Mouse (Mus musculus) left cerebral cortex, postnatal 25 days (tissue): ENCODE measurements around the gene Il21r. TPM values are rescaled to one million over a fixed set of nuclear protein-coding genes. Genes with fewer than 3 reads are reported as not detected.

Source experiments
- DNase-seq, 2 experiments: peaks; one replicate each; pipeline ENCODE4 v3.0.0; 2022; ENCODE audit warnings: low spot score in 2 of 2, mixed read lengths in 1 of 2
- intact Hi-C: fragments of 180-260 bp; cut with DNase I; formaldehyde crosslinking; loops from one replicate; pipeline ENCODE4 v1.15.1; 2025
- total RNA-seq, 2 experiments: library from RNA; stranded (reverse); gene quantifications; 2 replicates each; pipeline ENCODE4 v1.2.3; 2021

Gene Il21r
- total RNA-seq, result 1 to 10 TPM; 1.4 to 1.6 TPM

DNA sequence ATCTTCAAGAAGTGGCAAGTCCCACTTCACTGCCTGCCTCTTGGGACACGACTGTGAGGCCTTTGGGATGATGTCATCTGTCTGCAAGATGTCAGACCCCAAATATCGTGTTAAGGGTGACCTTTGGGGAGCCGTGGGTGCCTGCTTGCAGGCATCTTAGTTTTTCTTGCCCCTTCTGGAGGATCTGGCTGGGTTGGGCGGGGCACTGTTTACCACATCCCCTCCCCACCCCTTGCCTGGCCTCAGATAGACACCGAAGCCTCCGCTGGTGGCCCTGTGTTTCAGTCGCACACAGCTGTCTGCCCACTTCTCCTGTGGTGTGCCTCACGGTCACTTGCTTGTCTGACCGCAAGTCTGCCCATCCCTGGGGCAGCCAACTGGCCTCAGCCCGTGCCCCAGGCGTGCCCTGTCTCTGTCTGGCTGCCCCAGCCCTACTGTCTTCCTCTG, at the start of gene Il21r:
Gene Il21r, plus strand, starts transcription at position 245 of the 447 bp plus-strand sequence.
- intact Hi-C loops, result no loop called here
- peak; percentile 32 to 39 for DNase-seq

DNA sequence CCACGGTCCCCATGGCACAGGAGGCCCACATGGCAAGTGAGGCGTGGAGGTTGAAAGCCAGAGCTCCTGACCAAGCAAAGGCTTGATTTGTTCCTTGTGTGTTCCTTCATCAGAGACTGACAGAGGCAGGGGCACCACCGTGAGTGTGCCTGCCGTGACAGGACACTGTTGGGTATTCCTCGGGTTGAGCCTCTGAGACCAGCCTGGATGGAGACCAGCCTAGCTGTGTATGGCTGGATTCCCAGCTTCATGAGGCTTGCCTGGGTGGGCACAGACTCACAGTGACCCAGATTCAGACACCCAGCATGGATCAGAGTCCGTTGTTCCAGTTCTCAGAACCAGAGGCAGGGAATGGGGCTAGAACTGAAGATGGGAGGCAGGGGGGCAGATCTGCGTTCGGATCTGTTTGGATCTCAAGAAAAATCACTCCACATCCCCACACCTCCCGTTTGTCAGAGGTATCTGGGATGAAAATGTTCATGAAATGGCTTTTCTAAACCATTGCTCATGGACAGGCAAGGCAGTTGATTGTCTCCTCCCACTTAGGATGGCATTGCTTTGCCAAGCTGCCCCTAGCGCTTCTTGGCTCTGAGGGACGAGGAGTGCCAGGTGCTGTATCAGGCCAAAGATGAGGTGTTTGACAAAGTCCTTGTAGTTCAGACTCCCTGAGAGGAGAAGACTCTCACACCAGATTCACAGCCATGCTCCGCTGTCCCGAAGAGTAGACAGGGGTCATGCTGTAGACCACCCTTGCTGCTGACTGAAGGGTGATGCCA, 49.4 kb upstream of the Il21r start:
- intact Hi-C loops, result no loop called here
- no peak for DNase-seq

DNA sequence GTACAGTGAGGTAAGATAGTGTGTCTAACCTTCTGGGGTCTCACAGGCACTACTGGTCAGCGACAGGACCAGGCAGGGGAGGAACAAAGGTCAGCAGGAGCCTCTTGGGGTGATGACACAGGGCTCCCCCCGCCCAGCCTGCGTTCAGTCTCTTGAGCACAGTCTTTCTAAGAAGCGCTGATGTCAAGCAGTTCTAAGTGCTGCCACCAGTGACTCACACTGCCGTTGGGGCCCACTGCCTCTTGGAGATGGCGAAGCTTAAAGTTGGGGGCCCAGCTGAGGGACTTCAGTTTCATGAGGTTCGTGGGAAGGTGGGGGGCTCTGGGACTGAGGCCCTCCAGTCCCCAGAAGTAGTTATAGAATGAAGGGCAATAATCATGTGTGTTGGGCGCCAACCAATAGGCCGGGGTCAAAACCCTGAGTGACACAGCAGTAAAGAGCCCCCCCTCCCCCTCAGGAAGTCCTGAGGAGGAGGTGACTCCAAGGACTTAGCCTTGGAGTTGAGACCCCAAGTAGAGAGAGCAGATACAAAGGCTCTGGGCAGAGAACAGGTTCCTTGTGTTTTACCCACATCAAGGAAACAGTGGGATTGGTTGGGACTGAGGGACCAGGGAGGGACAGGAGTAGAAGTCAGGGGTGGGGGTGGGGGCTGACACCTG, 48.6 kb upstream of the Il21r start:
- no peak for DNase-seq
- intact Hi-C loops, result no loop called here

DNA sequence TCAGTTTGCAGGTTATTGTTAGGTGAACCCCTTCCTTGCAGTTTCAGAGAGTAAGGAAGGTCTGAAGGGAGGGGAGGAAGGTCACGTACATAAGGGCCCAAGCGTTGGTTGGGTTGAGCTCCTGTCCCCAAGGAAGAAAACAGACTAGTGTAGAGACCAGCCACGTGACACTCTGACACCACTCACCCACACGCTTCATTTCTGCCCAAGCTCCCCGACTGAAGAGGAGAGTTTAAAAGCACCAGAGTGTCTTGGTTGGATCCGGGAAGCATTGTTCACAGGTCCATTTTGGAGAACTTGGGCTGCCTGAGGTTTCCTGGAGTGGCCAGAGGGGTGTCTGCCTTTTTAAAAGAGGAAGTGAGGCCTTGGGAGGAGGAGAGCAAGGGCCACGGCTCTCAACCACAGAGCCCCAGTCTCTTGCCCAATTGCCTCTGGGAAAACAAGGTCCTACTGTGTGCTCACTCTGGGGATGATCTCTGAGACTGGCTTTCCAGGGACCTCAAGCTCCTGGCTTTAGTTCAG, 47.8 kb upstream of the Il21r start:
- peak in 1 of 2 experiments; percentile 23 for DNase-seq
- intact Hi-C loops, result no loop called here

DNA sequence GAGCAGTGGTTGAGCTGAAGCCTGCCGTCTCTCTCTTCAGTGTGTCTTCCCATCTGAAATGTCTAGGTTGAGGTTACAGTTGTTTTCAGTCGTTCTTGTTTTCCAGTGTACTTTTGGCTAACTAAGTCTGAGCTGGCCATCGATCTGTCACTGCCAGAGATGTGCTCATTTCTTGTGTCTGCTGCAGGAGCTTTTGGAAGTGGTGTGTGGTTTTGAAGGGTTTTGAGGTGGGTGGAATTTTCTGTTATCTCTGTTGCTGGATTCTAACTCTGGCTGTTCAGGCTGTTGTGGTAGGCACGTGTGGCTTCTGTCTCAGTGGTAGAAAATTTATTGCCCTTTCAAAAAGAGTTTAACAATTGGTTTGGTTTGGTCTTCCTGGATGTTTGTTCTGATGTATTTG, 47.1 kb upstream of the Il21r start:
- DNase-seq, result no peak
- intact Hi-C loops, result no loop called here

DNA sequence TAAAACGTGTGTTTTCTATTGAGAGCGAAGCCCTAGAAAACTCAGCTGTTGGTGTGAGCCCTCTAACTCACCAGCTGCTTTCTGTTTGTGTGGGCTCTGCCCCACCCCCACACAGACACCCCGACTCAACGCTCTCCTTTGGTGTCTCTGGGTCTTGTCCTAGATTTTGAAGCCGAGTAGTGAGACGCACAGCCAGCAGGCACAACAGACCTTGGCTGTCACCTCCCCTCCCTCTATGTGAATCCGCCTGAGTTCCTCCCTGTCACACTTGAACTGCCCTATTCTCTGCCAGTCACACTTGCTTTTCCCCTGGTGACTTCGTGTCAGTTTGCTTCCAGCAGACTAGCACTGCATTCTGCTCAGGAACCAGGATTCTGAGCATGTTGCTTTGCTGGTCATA, 46.4 kb upstream of the Il21r start:
- intact Hi-C loops, result no loop called here
- DNase-seq, result no peak

DNA sequence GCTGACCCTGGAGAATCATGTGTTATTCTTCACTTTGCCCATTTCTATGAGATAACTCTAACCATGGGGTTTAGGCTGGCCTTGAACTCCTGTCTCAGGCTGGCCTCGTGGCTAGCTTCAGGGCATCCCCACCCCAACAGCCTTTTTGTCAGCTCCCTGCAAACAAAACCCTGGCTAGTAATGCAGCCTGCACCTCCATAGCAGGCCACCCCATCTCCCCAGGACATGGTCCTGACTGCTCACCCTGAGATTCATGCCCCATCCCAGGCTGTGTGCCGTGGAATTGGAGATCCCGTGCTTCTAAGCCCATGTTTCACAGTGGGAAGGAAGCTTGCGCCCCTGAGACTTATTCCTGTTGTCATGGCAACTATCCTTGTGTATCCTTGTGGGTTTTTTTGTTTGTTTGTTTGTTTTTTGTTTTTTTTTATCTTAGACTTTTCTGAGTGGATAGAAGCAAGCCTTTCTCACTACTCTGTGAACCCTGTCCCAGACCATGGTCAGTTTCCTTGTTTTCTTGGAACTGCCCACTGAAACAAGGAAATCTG, 44.8 kb upstream of the Il21r start:
- intact Hi-C loops, result no loop called here
- DNase-seq, result no peak

DNA sequence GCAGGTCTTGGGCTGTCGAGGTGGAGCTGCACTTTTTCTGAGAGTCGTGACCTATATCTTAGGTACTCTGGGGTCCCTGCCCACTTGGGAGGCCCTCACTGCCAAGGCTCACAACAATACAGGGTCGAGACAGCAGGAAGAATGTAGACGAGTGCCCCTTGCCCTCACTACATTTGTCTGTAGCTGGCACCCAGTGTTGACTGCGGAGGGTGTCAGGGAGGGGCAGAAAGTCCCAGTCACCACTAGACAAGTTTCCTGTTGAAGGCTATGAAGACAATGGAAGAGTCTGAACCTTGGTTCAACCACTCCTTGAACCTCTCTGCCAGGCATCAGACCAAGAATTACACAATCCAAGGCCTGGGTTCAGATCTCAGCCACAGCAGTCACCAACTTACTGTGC, 44.2 kb upstream of the Il21r start:
- no peak for DNase-seq
- intact Hi-C loops, result no loop called here

DNA sequence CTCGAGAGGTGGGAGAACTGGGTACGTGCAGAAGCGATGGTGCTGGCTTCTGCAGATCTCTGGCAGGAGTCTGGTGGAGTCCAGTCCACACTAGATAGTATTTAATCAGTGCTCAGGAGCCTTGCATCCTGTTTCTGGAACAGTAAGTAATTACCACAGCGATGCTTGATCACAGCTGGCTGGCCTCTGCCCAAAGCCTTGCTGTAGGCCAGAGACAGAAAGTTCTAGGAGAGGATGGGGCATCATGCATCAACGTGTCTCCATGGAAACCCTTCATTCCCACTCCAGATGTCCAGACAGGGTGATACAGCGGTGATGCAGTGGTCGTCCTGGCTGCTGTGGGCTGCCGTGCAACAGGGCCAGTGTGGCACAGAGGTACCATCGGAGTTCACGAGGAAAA, 43.7 kb upstream of the Il21r start:
- intact Hi-C loops, result no loop called here
- no peak for DNase-seq

DNA sequence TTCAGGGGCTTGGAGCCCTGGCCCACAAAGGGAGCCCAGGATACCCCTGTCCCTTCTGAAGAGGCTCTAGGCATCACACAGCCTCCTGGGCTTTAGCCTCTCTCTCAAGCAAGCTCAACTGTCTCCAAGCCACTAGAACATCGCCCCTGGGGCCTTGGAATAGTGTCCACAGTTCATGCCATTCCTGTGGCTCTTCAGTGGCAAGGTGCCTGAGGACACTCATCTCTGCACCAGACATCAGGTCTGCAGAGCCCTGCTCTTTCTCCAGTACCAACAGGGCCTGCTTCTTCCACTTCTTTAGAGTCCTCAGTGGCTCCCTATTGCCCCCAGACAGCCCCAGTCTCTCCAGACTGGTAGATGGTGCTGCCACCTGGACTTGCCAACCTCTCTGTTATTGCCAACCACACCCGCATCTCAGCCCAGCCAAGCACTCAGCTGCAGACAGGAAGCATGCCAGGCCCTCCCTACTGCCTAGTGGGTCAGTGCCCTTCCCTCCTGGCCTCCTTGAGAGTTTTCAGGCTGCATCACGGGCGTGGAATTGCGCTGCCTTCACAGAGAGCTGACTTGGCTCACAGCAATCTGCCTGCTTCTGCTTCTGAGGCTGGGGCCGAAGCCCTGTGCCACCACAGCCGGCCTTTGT, 43.0 kb upstream of the Il21r start:
- no peak for DNase-seq
- intact Hi-C loops, result no loop called here

DNA sequence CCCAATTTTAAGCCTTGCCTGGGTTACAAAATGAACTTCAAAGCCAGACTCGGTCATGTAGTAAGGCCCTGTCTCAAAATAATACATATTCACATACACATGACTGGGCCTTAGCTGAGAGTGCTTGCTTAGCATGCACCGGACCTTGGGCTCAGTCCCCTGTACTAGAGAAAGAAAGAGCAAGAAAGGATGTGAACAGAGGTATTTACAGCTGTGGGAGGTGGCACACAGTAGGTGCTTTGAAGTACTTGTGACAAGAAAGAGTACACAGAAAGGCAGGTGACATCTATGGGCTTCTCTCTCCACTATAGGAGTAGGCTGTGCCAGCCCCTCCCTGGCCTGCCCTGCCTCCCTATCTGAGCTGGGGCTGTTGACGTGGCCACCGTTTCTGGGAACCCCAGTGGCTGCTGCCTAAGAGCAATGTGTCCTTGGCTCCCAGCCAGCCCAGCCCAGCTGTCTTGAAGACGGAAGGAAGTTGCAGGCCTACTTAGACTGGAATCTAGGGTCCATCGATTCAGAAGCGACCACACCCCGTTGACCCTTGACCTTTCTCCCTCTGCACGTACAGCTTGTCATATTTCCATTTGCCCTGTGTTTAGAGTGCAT, 42.0 kb upstream of the Il21r start:
- intact Hi-C loops, result no loop called here
- peak; percentile 41 to 46 for DNase-seq

DNA sequence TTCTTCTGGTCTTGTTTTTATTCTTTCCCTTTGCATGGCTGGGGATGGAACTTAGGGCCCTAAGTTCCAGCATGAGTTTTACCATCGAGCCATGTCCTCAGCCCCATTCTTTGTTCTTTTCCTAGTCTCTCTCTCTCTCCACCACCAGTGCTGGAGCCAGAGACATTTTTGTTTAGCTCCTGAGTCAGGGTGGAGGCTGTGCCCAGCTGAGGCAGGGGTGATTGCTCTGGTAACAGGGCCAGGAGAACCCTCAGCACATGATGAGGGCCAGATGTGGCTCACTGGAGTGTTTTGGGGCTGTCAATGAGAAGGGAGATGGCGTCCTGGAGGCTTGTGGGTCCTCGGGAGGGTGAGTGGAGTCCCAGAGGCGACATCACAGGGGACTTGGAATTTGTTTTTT, 40.8 kb upstream of the Il21r start:
- DNase-seq, result no peak
- intact Hi-C loops, result no loop called here

DNA sequence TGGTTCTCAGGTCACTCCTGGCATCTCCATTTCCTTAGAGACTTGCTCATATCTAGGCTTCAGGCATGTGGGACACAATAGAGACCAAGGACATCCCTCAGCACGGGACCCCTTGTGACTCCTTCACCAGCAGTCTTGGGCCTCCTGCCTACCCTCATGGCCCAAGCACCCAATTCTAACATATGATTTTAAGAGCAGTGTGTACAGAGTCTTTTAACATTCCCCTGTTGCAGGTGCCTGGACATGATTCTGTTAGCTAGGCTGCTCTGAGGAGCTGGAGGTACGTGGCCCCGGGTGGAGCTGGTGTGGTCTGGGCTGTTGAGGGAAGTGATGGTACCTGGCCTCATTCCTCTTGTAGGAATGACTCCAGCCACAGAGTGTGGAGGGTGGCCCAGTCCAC, 40.1 kb upstream of the Il21r start:
- intact Hi-C loops, result no loop called here

DNA sequence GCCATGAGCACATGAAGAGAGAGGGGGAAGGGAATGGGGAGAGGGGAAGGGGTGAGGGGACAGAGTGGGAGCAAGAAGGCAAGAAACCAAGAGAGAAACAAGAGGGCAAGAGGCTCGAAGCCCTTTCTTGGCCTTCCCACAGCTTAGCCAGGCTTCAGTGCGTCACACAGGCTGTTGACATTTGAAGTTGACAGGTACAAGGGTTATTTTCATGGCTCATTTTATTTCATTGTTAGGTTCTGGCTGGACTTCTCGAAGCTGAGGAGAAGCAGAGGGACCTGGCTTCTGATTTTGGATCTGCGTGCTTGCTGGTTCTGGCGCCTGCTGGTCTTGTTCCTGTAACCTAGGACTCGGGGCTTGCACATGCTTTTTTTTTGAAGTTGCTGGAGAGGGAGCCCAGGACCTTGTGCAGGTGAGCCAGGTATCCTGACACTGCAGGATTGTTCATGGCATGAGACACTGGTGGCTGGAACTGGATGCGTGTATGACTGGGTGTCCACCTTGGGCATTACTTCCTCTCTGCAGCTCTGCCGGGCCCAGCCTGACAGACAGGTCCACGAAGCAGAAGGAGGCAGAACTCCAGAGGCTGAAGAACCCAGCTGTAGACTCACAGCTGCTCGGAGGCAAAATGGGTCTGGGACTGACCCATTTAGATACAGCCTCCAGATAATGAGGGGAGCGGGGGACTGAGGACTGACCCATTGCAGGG, 38.8 kb upstream of the Il21r start:
- intact Hi-C loops, result no loop called here
- no peak for DNase-seq

More for the DNA sequence above, 40.1 kb upstream of the Il21r start:
- no peak for DNase-seq

DNA sequence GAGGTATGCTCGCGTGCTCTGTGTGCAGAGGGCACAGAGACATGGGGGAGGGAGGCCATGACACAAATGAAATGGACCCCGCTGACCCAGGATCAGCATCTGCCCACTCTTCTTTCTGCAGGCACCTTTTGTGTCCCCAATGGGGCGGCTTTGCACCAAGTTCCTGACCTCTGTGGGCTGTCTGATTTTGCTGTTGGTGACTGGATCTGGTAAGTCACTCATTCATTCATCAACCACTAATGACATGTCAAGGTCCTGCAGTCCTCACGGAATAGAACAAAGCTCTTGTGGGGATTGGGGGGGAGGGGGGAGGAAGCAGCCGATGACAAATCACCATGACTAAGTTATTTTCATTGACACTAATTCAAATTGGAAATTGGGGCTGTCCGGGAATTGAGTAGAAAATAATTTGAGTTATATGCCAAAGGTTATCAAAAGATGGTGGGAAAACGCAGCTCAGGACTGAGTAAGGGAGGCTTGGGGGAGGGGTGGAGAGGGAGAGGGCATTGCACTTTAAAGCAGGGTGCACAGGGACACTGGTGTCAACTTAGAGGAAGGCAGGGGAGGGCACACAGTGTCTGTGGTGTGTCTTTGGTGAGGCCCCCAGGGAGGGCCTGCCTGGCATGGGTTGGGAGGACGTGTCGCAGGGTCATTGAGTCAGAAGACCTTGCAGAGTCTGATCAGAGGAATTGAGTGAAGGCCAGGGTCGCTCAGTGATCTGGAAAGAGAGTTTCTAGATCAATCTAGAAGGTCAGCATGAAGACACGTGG, 37.5 kb upstream of the Il21r start:
- intact Hi-C loops, result no loop called here
- no peak for DNase-seq

DNA sequence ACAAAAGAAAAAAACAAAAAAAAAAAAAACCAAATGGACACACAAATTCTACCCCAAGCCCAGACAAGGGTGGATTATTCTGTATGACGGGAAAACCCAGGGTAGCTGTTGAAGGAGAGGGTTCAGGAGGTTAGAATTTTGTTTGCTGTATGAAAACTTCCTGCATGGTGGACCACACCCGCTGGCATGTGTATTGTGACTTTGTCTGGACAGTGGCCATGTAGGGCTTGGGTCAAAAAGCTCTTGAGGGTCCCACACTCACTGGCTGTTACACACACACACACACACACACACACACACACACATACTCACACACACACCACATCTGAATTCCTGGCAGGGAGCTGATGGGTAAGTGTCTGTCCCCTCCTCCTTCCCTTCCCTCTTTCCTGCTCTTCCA, 36.8 kb upstream of the Il21r start:
- no peak for DNase-seq
- intact Hi-C loops, result no loop called here

DNA sequence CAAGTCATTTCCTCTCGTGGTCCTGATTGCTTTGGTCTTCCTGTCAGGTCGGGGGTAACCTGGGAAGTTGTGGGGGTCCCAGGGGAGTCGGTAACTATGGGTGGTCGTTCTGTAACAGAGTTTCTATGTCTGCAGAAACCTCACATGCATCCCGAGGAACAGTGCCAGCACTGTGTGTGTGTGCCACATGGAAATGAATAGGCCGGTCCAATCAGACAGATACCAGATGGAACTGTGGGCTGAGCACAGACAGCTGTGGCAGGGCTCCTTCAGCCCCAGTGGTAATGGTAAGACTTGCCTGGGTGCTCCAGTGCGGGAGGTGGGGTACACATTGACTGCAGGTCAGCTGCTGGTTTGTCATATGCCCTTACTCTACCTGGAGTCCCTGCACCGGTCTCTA, 34.3 kb upstream of the Il21r start:
- intact Hi-C loops, result no loop called here
- no peak for DNase-seq

DNA sequence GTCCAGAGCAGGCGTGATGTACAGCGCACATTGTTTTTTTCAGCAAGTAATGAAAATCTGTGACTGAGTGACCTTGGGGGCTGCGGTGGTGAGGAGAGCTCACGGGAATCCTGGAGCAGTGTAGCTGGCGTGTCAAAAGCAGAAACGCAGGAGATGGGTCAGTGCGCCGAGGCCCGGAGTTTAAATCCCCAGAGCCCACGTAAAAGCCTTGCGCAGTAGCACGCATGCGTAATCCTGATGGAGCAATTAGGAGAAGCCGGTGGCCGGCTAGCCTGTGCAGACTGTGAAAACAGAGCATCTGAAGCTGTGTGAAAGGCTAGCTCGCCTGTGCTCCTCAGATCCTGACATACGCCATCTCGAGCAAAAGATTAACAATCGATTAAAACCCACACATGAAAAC, 31.3 kb upstream of the Il21r start:
- intact Hi-C loops, result no loop called here
- DNase-seq, result no peak

DNA sequence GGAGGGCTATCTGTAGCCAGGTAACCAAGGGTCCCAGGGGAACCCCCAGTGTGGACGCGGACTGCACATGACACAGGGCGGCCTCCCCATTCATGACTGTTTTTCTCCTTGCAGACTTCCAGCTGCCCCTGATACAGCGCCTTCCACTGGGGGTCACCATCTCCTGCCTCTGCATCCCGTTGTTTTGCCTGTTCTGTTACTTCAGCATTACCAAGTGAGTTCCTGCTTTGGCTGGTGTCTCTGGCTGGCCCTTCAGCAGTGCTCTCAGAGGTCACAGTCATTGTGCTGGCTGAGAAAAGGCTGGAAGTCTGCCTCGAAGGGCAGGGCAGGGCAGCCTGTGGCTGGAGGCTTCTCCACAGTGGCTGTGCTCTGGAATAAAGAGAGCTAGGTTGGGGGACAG, 30.5 kb upstream of the Il21r start:
- intact Hi-C loops, result no loop called here
- no peak for DNase-seq
